ENCODE assay signal across 9 mouse cellular contexts in the genomic region with DNA sequence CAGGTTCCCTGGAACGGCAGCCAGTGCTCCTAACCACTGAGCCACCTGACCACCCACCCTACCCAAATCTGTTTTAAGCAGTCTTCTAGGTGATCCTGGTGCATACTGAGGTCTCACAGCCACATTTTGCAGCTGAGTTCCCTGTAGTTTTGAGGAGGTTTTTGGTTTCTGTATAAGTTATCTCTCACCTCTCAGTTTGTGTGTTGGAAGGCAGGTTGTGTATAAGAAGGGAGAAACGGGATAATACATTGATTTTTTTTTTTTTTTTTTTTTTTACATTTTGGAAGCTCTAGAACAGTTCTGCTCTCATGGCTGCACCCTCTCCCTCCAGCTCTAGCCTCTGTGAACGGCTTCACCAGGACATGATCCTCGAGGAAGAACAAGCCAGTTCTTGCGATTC. TPM values are rescaled to one million over a fixed set of nuclear protein-coding genes. Genes with fewer than 3 reads are reported as not detected.
A peak's percentile ranks its signal among the peaks of the same experiment; 100 is the strongest.
DNase-seq lines count a peak whose midpoint lies in the region; ATAC-seq and TF ChIP-seq lines count a peak whose summit lies in the region.
"Had no signal": no experiment of that assay in that cellular context is flagged by ENCODE, and none has a peak within 500 bp of the region (broad histone marks: within the 10 kb centered on the region; RNA-seq: fewer than 3 reads in every experiment).

No protein-coding gene starts in this region.

- no peaks in the 10 kb centered on the region; the same call in 1 of the 2 replicates for H3K9me3 ChIP-seq in heart, embryonic 11.5 days (replicated peaks; ENCODE audit: control insufficient read depth, low read length)
- H3K9me3 ChIP-seq in ES-Bruce4 (replicated peaks; ENCODE audit: control insufficient read depth, insufficient read depth, low read length, poor library complexity, severe bottlenecking), result no peaks in the 10 kb centered on the region
- no peaks in the 10 kb centered on the region for H3K9me3 ChIP-seq in forebrain, embryonic 15.5 days
- H3K9me3 ChIP-seq in liver, embryonic 13.5 days (replicated peaks), result no peaks in the 10 kb centered on the region

- peak overlapping the region; percentile 87 for H3K4me2 ChIP-seq in heart, embryonic 11.5 days
- peak overlapping the region; percentile 73 for H3K4me2 ChIP-seq in forebrain, embryonic 15.5 days (replicated peaks)
- peak overlapping the region; percentile 86 for H3K4me2 ChIP-seq in liver, embryonic 13.5 days

- 80% methylated on average over 5 of the region's 5 CpGs for WGBS in heart, embryonic 11.5 days (ENCODE audit: insufficient replicate concordance)
- WGBS in forebrain, embryonic 15.5 days, result 77% methylated on average over 5 of the region's 5 CpGs
- WGBS in liver, embryonic 13.5 days (ENCODE audit: insufficient replicate concordance), result 67% methylated on average over 5 of the region's 5 CpGs

- no peak for ATAC-seq in heart, embryonic 11.5 days (replicated peaks; ENCODE audit: insufficient number of reproducible peaks, low FRiP score, low TSS enrichment)
- no peak for ATAC-seq in forebrain, embryonic 15.5 days (replicated peaks)
- no peak for ATAC-seq in liver, embryonic 13.5 days (ENCODE audit: low read depth)

- H3K36me3 ChIP-seq in heart, embryonic 11.5 days (ENCODE audit: control insufficient read depth, insufficient read depth, low read length), result peaks cover 20% of the 10 kb centered on the region
- H3K36me3 ChIP-seq in ES-Bruce4 (ENCODE audit: control insufficient read depth, insufficient read depth, low read length, poor library complexity, severe bottlenecking), result no peaks in the 10 kb centered on the region
- peaks cover 36% of the 10 kb centered on the region for H3K36me3 ChIP-seq in forebrain, embryonic 15.5 days
- H3K36me3 ChIP-seq in liver, embryonic 13.5 days, result peaks cover 9% of the 10 kb centered on the region; the same call in 1 of the 2 replicates

- H3K27me3 ChIP-seq in heart, embryonic 11.5 days (ENCODE audit: control insufficient read depth, insufficient read depth, low read length), result no peaks in the 10 kb centered on the region
- no peaks in the 10 kb centered on the region for H3K27me3 ChIP-seq in ES-Bruce4 (ENCODE audit: control insufficient read depth, insufficient read depth, low read length, poor library complexity, severe bottlenecking)
- H3K27me3 ChIP-seq in forebrain, embryonic 15.5 days, result no peaks in the 10 kb centered on the region
- H3K27me3 ChIP-seq in liver, embryonic 13.5 days, result no peaks in the 10 kb centered on the region

- peak overlapping the region; percentile 59; the same call in 1 of the 2 replicates for H3K9ac ChIP-seq in heart, embryonic 11.5 days (ENCODE audit: low read depth, low read length)
- 0 out of 2 replicates have a peak overlapping the region, but pooled peaks have one; percentile 30 for H3K9ac ChIP-seq in ES-Bruce4 (ENCODE audit: low read depth, poor library complexity, severe bottlenecking)
- peak overlapping the region; percentile 85; the same call in 1 of the 2 replicates for H3K9ac ChIP-seq in forebrain, embryonic 15.5 days (replicated peaks)
- H3K9ac ChIP-seq in liver, embryonic 13.5 days, result no peak overlapping the region
- H3K9ac ChIP-seq: liver, embryonic 14.5 days had no signal

- H3K4me1 ChIP-seq in heart, embryonic 11.5 days (ENCODE audit: control insufficient read depth, insufficient read depth, low read length), result peaks cover 10% of the 10 kb centered on the region
- H3K4me1 ChIP-seq in ES-Bruce4 (ENCODE audit: control insufficient read depth, insufficient read depth, low read length), result no peaks in the 10 kb centered on the region
- peaks cover 30% of the 10 kb centered on the region for H3K4me1 ChIP-seq in forebrain, embryonic 15.5 days
- peaks cover 17% of the 10 kb centered on the region for H3K4me1 ChIP-seq in liver, embryonic 13.5 days (replicated peaks)

- DNase-seq in heart, adult 9 months (ENCODE audit: low spot score in 2 of 2), result no peak
- DNase-seq in liver, embryonic 13.5 days, result no peak
- no peak for DNase-seq in right cerebral cortex, adult 18-20 months
- DNase-seq in right cerebral cortex, postnatal 14 days, result no peak
- no peak for DNase-seq in kidney, postnatal 25 days

- no peak for TF ChIP-seq POLR2A in ES-Bruce4 (IDR thresholded peaks at IDR 0.05; ENCODE audit: insufficient read depth, low read length)

- TF ChIP-seq CTCF in ES-Bruce4 (IDR thresholded peaks at IDR 0.05; ENCODE audit: low read depth, low read length), result no peak

- TF ChIP-seq EP300 in ES-Bruce4 (IDR thresholded peaks at IDR 0.05; ENCODE audit: insufficient read depth, low read depth, low read length), result no peak

- H3K27ac ChIP-seq in heart, embryonic 11.5 days (ENCODE audit: low read depth, low read length), result no peak overlapping the region
- no peak overlapping the region for H3K27ac ChIP-seq in ES-Bruce4 (ENCODE audit: insufficient read depth, low read length)
- H3K27ac ChIP-seq in forebrain, embryonic 15.5 days (replicated peaks), result no peak overlapping the region
- H3K27ac ChIP-seq in liver, embryonic 13.5 days, result no peak overlapping the region
- H3K27ac ChIP-seq: liver, embryonic 14.5 days had no signal

- peak overlapping the region; percentile 84 for H3K4me3 ChIP-seq in heart, embryonic 11.5 days (ENCODE audit: low read depth, low read length)
- no peak overlapping the region for H3K4me3 ChIP-seq in ES-Bruce4 (ENCODE audit: low read depth, low read length)
- peak overlapping the region; percentile 85 for H3K4me3 ChIP-seq in forebrain, embryonic 15.5 days
- H3K4me3 ChIP-seq in liver, embryonic 13.5 days (replicated peaks), result no peak overlapping the region

RNA-seq across cellular contexts. Expression of a gene that starts 2.1 kb away (rescaled TPM):
- 5.3 and 5.6 TPM in 2 replicates for polyA plus RNA-seq in heart, embryonic 11.5 days (2014; fragmentation: Nextera tagmentation; extraction: Ambion mirVana)
- polyA plus RNA-seq in ES-Bruce4 (2011; ENCODE audit: insufficient read depth, insufficient read length, low read depth, missing spikeins), result 2.3 and 2.4 TPM in 2 replicates
- 17.1 and 17.3 TPM in 2 replicates for polyA plus RNA-seq in forebrain, embryonic 15.5 days (2015; fragmentation: Nextera tagmentation; extraction: Ambion mirVana)
- polyA plus RNA-seq in liver, embryonic 13.5 days (2015; fragmentation: Nextera tagmentation; extraction: Ambion mirVana), result 0.54 and 0.68 TPM in 2 replicates

RNA-seq across cellular contexts. Expression of a gene that starts 17.5 kb away (rescaled TPM):
- 8.7 and 8.8 TPM in 2 replicates for polyA plus RNA-seq in heart, embryonic 11.5 days (2014; fragmentation: Nextera tagmentation; extraction: Ambion mirVana)
- 7.6 and 7.9 TPM in 2 replicates for polyA plus RNA-seq in ES-Bruce4 (2011; ENCODE audit: insufficient read depth, insufficient read length, low read depth, missing spikeins)
- polyA plus RNA-seq in forebrain, embryonic 15.5 days (2015; fragmentation: Nextera tagmentation; extraction: Ambion mirVana), result 19.2 and 20.8 TPM in 2 replicates
- polyA plus RNA-seq in liver, embryonic 13.5 days (2015; fragmentation: Nextera tagmentation; extraction: Ambion mirVana), result 3.5 and 4.9 TPM in 2 replicates

RNA-seq across cellular contexts. Expression of a gene that starts 30.0 kb away (rescaled TPM):
- polyA plus RNA-seq in heart, embryonic 11.5 days (2014; fragmentation: Nextera tagmentation; extraction: Ambion mirVana), result 8.9 and 13.3 TPM in 2 replicates
- 6.2 and 7.4 TPM in 2 replicates for polyA plus RNA-seq in ES-Bruce4 (2011; ENCODE audit: insufficient read depth, insufficient read length, low read depth, missing spikeins)
- 31.5 and 32.0 TPM in 2 replicates for polyA plus RNA-seq in forebrain, embryonic 15.5 days (2015; fragmentation: Nextera tagmentation; extraction: Ambion mirVana)
- polyA plus RNA-seq in liver, embryonic 13.5 days (2015; fragmentation: Nextera tagmentation; extraction: Ambion mirVana), result 3.5 and 5.0 TPM in 2 replicates

RNA-seq across cellular contexts. Expression of a gene that starts 59.1 kb away (rescaled TPM):
- polyA plus RNA-seq in heart, embryonic 11.5 days (2014; fragmentation: Nextera tagmentation; extraction: Ambion mirVana), result not detected in 2 replicates
- polyA plus RNA-seq in ES-Bruce4 (2011; ENCODE audit: insufficient read depth, insufficient read length, low read depth, missing spikeins), result 0.41 TPM in 1 of 2 replicates, not detected in the other
- polyA plus RNA-seq in forebrain, embryonic 15.5 days (2015; fragmentation: Nextera tagmentation; extraction: Ambion mirVana), result 0.19 and 0.49 TPM in 2 replicates
- not detected in 2 replicates for polyA plus RNA-seq in liver, embryonic 13.5 days (2015; fragmentation: Nextera tagmentation; extraction: Ambion mirVana)

Comparison
In these comparisons a context has a peak if more than half of its experiments do, and no peak if none do; other contexts are left out.
1. H3K4me3 ChIP-seq: peak in heart, embryonic 11.5 days (single experiment) and forebrain, embryonic 15.5 days (single experiment); none in ES-Bruce4 (single experiment) and liver, embryonic 13.5 days (single experiment).
2. Peak in every context shown above with its lines, with median percentiles within 50 percentile points of each other: H3K4me2 ChIP-seq.